Mouse (Mus musculus) MEL (cell line): ENCODE measurements around the gene Gprin3. TPM values are rescaled to one million over a fixed set of nuclear protein-coding genes. Genes with fewer than 3 reads are reported as not detected.

ENCODE experiments used
- DNase-seq: peaks from one replicate; pipeline ENCODE4 v3.0.0; 2011; ENCODE audit warnings: low read depth, low spot score
- H3K27ac ChIP-seq: 2 replicates; pipeline ENCODE4 v1.5.1; 2012; ENCODE audit warnings: low read depth, mild to moderate bottlenecking, control low read depth, low read length, moderate library complexity; ENCODE audit not compliant: control insufficient read depth
- H3K27me3 ChIP-seq, 2 experiments: fragments of 150-350 bp in 1 of 2; sonication (generic) in 1 of 2; 2 replicates each; pipeline ENCODE4 v1.6.1; 2012; ENCODE audit warnings: low read length in 2 of 2, mild to moderate bottlenecking in 2 of 2, improper control_type of control experiment in 1 of 2, moderate library complexity in 1 of 2; ENCODE audit not compliant: insufficient read depth in 2 of 2, control insufficient read depth in 1 of 2
- H3K36me3 ChIP-seq, 2 experiments: 2 replicates each; pipeline ENCODE4 v1.6.1; 2012 to 2014; ENCODE audit warnings: low read length in 2 of 2, improper control_type of control experiment in 1 of 2, inconsistent platforms in 1 of 2, mild to moderate bottlenecking in 1 of 2; ENCODE audit not compliant: insufficient read depth in 2 of 2, control insufficient read depth in 1 of 2
- H3K4me1 ChIP-seq, 2 experiments: fragments of 150-350 bp in 1 of 2; sonication (generic) in 1 of 2; 2 replicates each; pipeline ENCODE4 v1.6.1; 2012; ENCODE audit warnings: low read length in 2 of 2, improper control_type of control experiment in 1 of 2, mild to moderate bottlenecking in 1 of 2; ENCODE audit not compliant: insufficient read depth in 2 of 2, control insufficient read depth in 1 of 2
- H3K4me3 ChIP-seq, 2 experiments: fragments of 150-350 bp in 1 of 2; sonication (generic) in 1 of 2; 2 replicates each; pipeline ENCODE4 v1.5.1; 2012; ENCODE audit warnings: low read depth in 2 of 2, low read length in 2 of 2, mild to moderate bottlenecking in 2 of 2, moderate library complexity in 2 of 2, control low read depth in 1 of 2, improper control_type of control experiment in 1 of 2; ENCODE audit not compliant: control insufficient read depth in 1 of 2, insufficient read depth in 1 of 2
- H3K79me2 ChIP-seq: 2 replicates; pipeline ENCODE4 v1.6.1; 2012; ENCODE audit warnings: mild to moderate bottlenecking, low read length, moderate library complexity; ENCODE audit not compliant: control insufficient read depth, poor library complexity, insufficient read depth
- H3K9ac ChIP-seq: 2 replicates; pipeline ENCODE4 v1.6.1; 2012; ENCODE audit warnings: low read depth, mild to moderate bottlenecking, control low read depth, low read length, moderate library complexity; ENCODE audit not compliant: control insufficient read depth, poor library complexity, severe bottlenecking
- H3K9me3 ChIP-seq: fragments of 150-350 bp; sonication (generic); replicated peaks from 2 replicates; pipeline ENCODE4 v1.6.1; 2012; ENCODE audit warnings: mild to moderate bottlenecking, low read length, improper control_type of control experiment, moderate library complexity; ENCODE audit not compliant: insufficient read depth
- BHLHE40 ChIP-seq: IDR thresholded peaks from 2 replicates; pipeline ENCODE4 v1.6.1; 2012; ENCODE audit warnings: low read depth, mild to moderate bottlenecking, inconsistent platforms, low read length, improper control_type of control experiment, borderline replicate concordance
- CHD1 ChIP-seq: IDR thresholded peaks from 2 replicates; pipeline ENCODE4 v1.6.1; 2012; ENCODE audit warnings: low read depth, mild to moderate bottlenecking, inconsistent platforms, low read length, improper control_type of control experiment
- CHD2 ChIP-seq: IDR thresholded peaks from 2 replicates; pipeline ENCODE4 v1.6.1; 2011; ENCODE audit warnings: low read length, improper control_type of control experiment
- CTCF ChIP-seq, 3 experiments: IDR thresholded peaks in 2 of 3; conservative IDR thresholded peaks in 1 of 3; 2 replicates each; pipeline ENCODE4 v1.5.1; 2011 to 2012; ENCODE audit warnings: low read length in 3 of 3, low read depth in 2 of 3, mild to moderate bottlenecking in 2 of 3, improper control_type of control experiment in 1 of 3, inconsistent platforms in 1 of 3, mixed read lengths in 1 of 3, moderate library complexity in 1 of 3; ENCODE audit not compliant: control insufficient read depth in 1 of 3, insufficient read depth in 1 of 3, poor library complexity in 1 of 3, severe bottlenecking in 1 of 3
- E2F4 ChIP-seq: IDR thresholded peaks from 2 replicates; pipeline ENCODE4 v1.6.1; 2011; ENCODE audit warnings: low read depth, low read length, improper control_type of control experiment, borderline replicate concordance
- ETS1 ChIP-seq: IDR thresholded peaks from 2 replicates; pipeline ENCODE4 v1.6.1; 2012; ENCODE audit warnings: low read depth, mild to moderate bottlenecking, inconsistent platforms, low read length, improper control_type of control experiment, moderate library complexity
- HCFC1 ChIP-seq: IDR thresholded peaks from 2 replicates; pipeline ENCODE4 v1.6.1; 2012; ENCODE audit warnings: low read depth, mild to moderate bottlenecking, inconsistent platforms, low read length, improper control_type of control experiment, moderate library complexity
- MAX ChIP-seq: IDR thresholded peaks from 2 replicates; pipeline ENCODE4 v1.6.1; 2011; ENCODE audit warnings: low read length, improper control_type of control experiment
- MEF2A ChIP-seq: IDR thresholded peaks from 2 replicates; pipeline ENCODE4 v1.6.1; 2014; ENCODE audit warnings: low read depth, mild to moderate bottlenecking, inconsistent platforms, low read length, improper control_type of control experiment; ENCODE audit not compliant: poor library complexity, insufficient replicate concordance, severe bottlenecking; ENCODE audit errors: extremely low read depth
- MYB ChIP-seq: IDR thresholded peaks from 2 replicates; pipeline ENCODE4 v1.6.1; 2011; ENCODE audit warnings: mild to moderate bottlenecking, low read depth, low read length, improper control_type of control experiment
- NELFE ChIP-seq: IDR thresholded peaks from 2 replicates; pipeline ENCODE4 v1.6.1; 2011; ENCODE audit warnings: low read depth, low read length, improper control_type of control experiment
- NRF1 ChIP-seq: IDR thresholded peaks from 2 replicates; pipeline ENCODE4 v1.6.1; 2014; ENCODE audit warnings: low read depth, mild to moderate bottlenecking, inconsistent platforms, low read length, improper control_type of control experiment, moderate library complexity; ENCODE audit not compliant: poor library complexity, insufficient read depth, severe bottlenecking
- RCOR1 ChIP-seq: IDR thresholded peaks from 2 replicates; pipeline ENCODE4 v1.6.1; 2012; ENCODE audit warnings: low read depth, mild to moderate bottlenecking, inconsistent platforms, low read length, improper control_type of control experiment
- SIN3A ChIP-seq: IDR thresholded peaks from 2 replicates; pipeline ENCODE4 v1.6.1; 2012; ENCODE audit warnings: low read length, improper control_type of control experiment, inconsistent platforms
- TAL1 ChIP-seq: IDR thresholded peaks from 2 replicates; pipeline ENCODE4 v1.6.1; 2012; ENCODE audit warnings: mild to moderate bottlenecking, inconsistent platforms, low read length, moderate library complexity, mixed read lengths
- TBP ChIP-seq: IDR thresholded peaks from 2 replicates; pipeline ENCODE4 v1.8.0; 2011; ENCODE audit warnings: low read depth, low read length, improper control_type of control experiment
- USF1 ChIP-seq: IDR thresholded peaks from 2 replicates; pipeline ENCODE4 v1.6.1; 2014; ENCODE audit warnings: low read depth, mild to moderate bottlenecking, inconsistent platforms, low read length, improper control_type of control experiment, moderate library complexity
- ZC3H11A ChIP-seq: IDR thresholded peaks from 2 replicates; pipeline ENCODE4 v1.6.1; 2012; ENCODE audit warnings: low read depth, mild to moderate bottlenecking, inconsistent platforms, low read length, improper control_type of control experiment
- ZKSCAN1 ChIP-seq: IDR thresholded peaks from 2 replicates; pipeline ENCODE4 v1.6.1; 2012; ENCODE audit warnings: low read depth, mild to moderate bottlenecking, inconsistent platforms, low read length, improper control_type of control experiment, moderate library complexity
- ZMIZ1 ChIP-seq: IDR thresholded peaks from 2 replicates; pipeline ENCODE4 v1.6.1; 2012; ENCODE audit warnings: low read depth, mild to moderate bottlenecking, inconsistent platforms, low read length, improper control_type of control experiment, moderate library complexity
- ZNF384 ChIP-seq: IDR thresholded peaks from 2 replicates; pipeline ENCODE4 v1.6.1; 2012; ENCODE audit warnings: low read depth, mild to moderate bottlenecking, inconsistent platforms, low read length, improper control_type of control experiment
- polyA plus RNA-seq, 2 experiments: library from polyadenylated mRNA; stranded (reverse) in 1 of 2; unstranded in 1 of 2; fragments of >175 nt in 1 of 2; fragments of >200 nt in 1 of 2; gene quantifications; 2 replicates each; pipeline versions ENCODE4 v1.2.1 to v1.2.4; 2012; ENCODE audit warnings: low replicate concordance in 2 of 2, low read depth in 1 of 2; ENCODE audit not compliant: insufficient read length in 2 of 2, insufficient read depth in 1 of 2, missing spikeins in 1 of 2
- total RNA-seq: library from RNA; depleted of rRNA; stranded (reverse); fragments of 300-350 nt; gene quantifications from 2 replicates; pipeline ENCODE4 v1.2.3, GENCODE M21; 2012

The Gprin3 gene
- total and polyA plus RNA-seq, 3 experiments, result not detected

DNA sequence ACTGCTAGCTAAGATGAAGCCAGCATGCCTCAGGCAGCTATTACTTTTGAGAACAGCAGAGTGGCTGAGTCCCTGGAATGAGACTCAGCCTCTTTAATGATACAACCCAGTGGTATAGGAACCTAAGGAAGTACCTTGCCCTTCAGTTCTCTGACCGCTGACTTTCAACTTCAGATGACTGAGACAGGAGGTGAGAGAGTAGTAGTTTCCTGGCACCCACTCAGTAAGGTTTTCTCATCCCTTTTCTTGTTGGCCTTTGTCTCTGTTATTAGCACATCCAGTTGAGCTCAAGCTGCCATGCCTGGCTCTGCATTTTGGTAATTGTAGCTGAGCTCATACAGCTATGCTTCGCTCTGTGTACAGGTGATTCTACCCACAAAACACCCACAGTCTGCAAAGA lies 62.8 kb downstream of the Gprin3 start:
- Histone ChIP-seq H3K79me2 (no peaks in the 10 kb centered on the region), H3K9me3 (no peaks in the 10 kb centered on the region), H3K4me3 (no peak overlapping the region), H3K27me3 (no peaks in the 10 kb centered on the region), H3K4me1 (no peaks in the 10 kb centered on the region), H3K27ac (no peak overlapping the region), H3K36me3 (no peaks in the 10 kb centered on the region), H3K9ac (no peak overlapping the region)
- no peak for DNase-seq
- TF ChIP-seq SIN3A (no peak), ZNF384 (no peak), USF1 (no peak), CHD2 (no peak), CTCF (IDR thresholded peaks at IDR 0.05 in 2 of 3, conservative IDR thresholded peaks at IDR 0.05 in 1 of 3; ENCODE audit: control insufficient read depth in 1 of 3, insufficient read depth in 1 of 3, low read depth in 2 of 3, low read length in 3 of 3, poor library complexity in 1 of 3, severe bottlenecking in 1 of 3) (no peak), NRF1 (no peak), RCOR1 (no peak), CHD1 (no peak), MAX (no peak), TAL1 (no peak)

- DNase-seq, result no peak
- no peak overlapping the region for H3K4me3 ChIP-seq
- H3K9me3 ChIP-seq, result no peaks in the 10 kb centered on the region
Measured at GRCm38 (mm10) chr6:59354943-59355342, 71.2 kb downstream of the Gprin3 start.

More at GRCm38 (mm10) chr6:59354943-59355342, 71.2 kb downstream of the Gprin3 start:
- H3K4me1 ChIP-seq, result no peaks in the 10 kb centered on the region
- H3K79me2 ChIP-seq, result no peaks in the 10 kb centered on the region
- H3K9ac ChIP-seq, result no peak overlapping the region
- H3K27me3 ChIP-seq, result no peaks in the 10 kb centered on the region
- TF ChIP-seq CHD2 (no peak), HCFC1 (no peak), E2F4 (no peak), MEF2A (no peak), TAL1 (no peak), BHLHE40 (no peak), TBP (no peak), ETS1 (no peak), ZC3H11A (no peak), CTCF (IDR thresholded peaks at IDR 0.05 in 2 of 3, conservative IDR thresholded peaks at IDR 0.05 in 1 of 3; ENCODE audit: control insufficient read depth in 1 of 3, insufficient read depth in 1 of 3, low read depth in 2 of 3, low read length in 3 of 3, poor library complexity in 1 of 3, severe bottlenecking in 1 of 3) (no peak), ZMIZ1 (no peak), NELFE (no peak), MYB (no peak), ZKSCAN1 (no peak), MAX (no peak), SIN3A (no peak), NRF1 (no peak)
- no peak overlapping the region for H3K27ac ChIP-seq
- H3K36me3 ChIP-seq, result no peaks in the 10 kb centered on the region
